25 mouse cellular contexts compared by ENCODE assay signal in the genomic region with DNA sequence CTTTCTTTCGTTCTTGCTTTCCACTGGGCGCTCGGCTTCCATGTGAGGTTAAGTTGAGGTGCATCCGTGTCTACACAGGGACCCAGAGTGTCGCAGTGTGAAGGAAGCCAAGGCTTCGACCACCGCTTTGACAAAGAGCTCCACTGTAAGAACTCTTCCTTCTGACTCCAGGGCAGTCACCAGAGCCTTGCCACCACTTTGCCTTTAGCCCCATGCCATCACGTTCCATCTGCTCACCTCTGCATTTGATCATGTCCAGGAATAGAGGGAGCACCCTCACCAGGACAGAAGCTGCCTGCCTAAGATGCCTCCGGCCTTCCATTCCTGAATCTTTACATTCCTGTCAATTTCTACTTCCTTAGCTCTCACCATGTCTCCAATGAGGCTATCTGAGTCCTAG. TPM values are rescaled to one million over a fixed set of nuclear protein-coding genes. Genes with fewer than 3 reads are reported as not detected.
DNase-seq lines count a peak whose midpoint lies in the region; ATAC-seq lines count a peak whose summit lies in the region.
"Had no signal": no experiment of that assay in that cellular context is flagged by ENCODE, and none has a peak within 500 bp of the region (broad histone marks: within the 10 kb centered on the region; RNA-seq: fewer than 3 reads in every experiment).

No protein-coding gene starts in this region.

- ATAC-seq in forebrain, embryonic 11.5 days (replicated peaks; ENCODE audit: low FRiP score), result no peak
- ATAC-seq in liver, embryonic 11.5 days (replicated peaks; ENCODE audit: low FRiP score), result no peak
- ATAC-seq: activated CD4-positive, CD25-positive, alpha-beta regulatory T cell, adult 4 months; forebrain, embryonic 14.5 days; forebrain, postnatal 0 days; hindbrain, embryonic 16.5 days; intestine, embryonic 15.5 days had no signal

- no peaks in the 10 kb centered on the region for H3K9me3 ChIP-seq in forebrain, embryonic 11.5 days (ENCODE audit: control insufficient read depth, low read length)
- H3K9me3 ChIP-seq in forebrain, embryonic 10.5 days, result no peaks in the 10 kb centered on the region
- no peaks in the 10 kb centered on the region for H3K9me3 ChIP-seq in liver, embryonic 11.5 days (ENCODE audit: control insufficient read depth, low read length)
- H3K9me3 ChIP-seq: embryonic facial prominence, embryonic 10.5 days; embryonic facial prominence, embryonic 13.5 days; hindbrain, embryonic 10.5 days; hindbrain, embryonic 13.5 days; intestine, embryonic 15.5 days had no signal

- peaks cover 2% of the 10 kb centered on the region; the same call in 1 of the 2 replicates for H3K27me3 ChIP-seq in forebrain, embryonic 11.5 days (ENCODE audit: control insufficient read depth, insufficient read depth, low read length)
- peaks cover 29% of the 10 kb centered on the region for H3K27me3 ChIP-seq in forebrain, embryonic 10.5 days (ENCODE audit: poor library complexity, severe bottlenecking)
- peaks cover 2% of the 10 kb centered on the region; the same call in 1 of the 2 replicates for H3K27me3 ChIP-seq in liver, embryonic 11.5 days (replicated peaks; ENCODE audit: control insufficient read depth, insufficient read depth, low read length)

- WGBS in forebrain, embryonic 11.5 days, result 95% methylated on average over 9 of the region's 9 CpGs
- 87% methylated on average over 9 of the region's 9 CpGs for WGBS in forebrain, embryonic 10.5 days
- 87% methylated on average over 9 of the region's 9 CpGs for WGBS in liver, embryonic 11.5 days

- DNase-seq in cerebellum, adult 11 months, result peak; percentile 2
- DNase-seq in cerebellum, adult 9-10 months, result no peak
- peak; percentile 42 for DNase-seq in forebrain, embryonic 11.5 days (ENCODE audit: low spot score)
- DNase-seq in forebrain, embryonic 10.5 days (ENCODE audit: extremely low spot score, low spot score), result no peak
- peak; percentile 26 for DNase-seq in liver, embryonic 11.5 days (ENCODE audit: low spot score)
- DNase-seq in liver, result no peak
- DNase-seq: adrenal gland, adult 8-10 months; adrenal gland, postnatal 25 days; cerebellum, adult 18-20 months; embryo, embryonic 11 days; forebrain, postnatal 0 days; gastrocnemius, adult 2 months; gastrocnemius, postnatal 14 days; heart, adult 18-20 months; heart, postnatal 36 days; kidney, adult 11 months had no signal

- no peaks in the 10 kb centered on the region for H3K36me3 ChIP-seq in forebrain, embryonic 11.5 days (ENCODE audit: control insufficient read depth, insufficient read depth, low read length)
- H3K36me3 ChIP-seq in forebrain, embryonic 10.5 days (replicated peaks), result peaks cover 3% of the 10 kb centered on the region; the same call in 1 of the 2 replicates
- no peaks in the 10 kb centered on the region for H3K36me3 ChIP-seq in liver, embryonic 11.5 days (ENCODE audit: control insufficient read depth, insufficient read depth, low read length)
- H3K36me3 ChIP-seq: embryonic facial prominence, embryonic 10.5 days; embryonic facial prominence, embryonic 13.5 days; intestine, embryonic 15.5 days had no signal

- no peak overlapping the region for H3K9ac ChIP-seq in forebrain, embryonic 11.5 days (ENCODE audit: low read length)
- no peak overlapping the region for H3K9ac ChIP-seq in liver, embryonic 11.5 days (ENCODE audit: low read depth, low read length)
- H3K9ac ChIP-seq: embryonic facial prominence, embryonic 13.5 days; forebrain, postnatal 0 days; hindbrain, embryonic 13.5 days; intestine, embryonic 15.5 days had no signal

- H3K27ac ChIP-seq in forebrain, embryonic 11.5 days (ENCODE audit: low read depth, low read length), result no peak overlapping the region
- H3K27ac ChIP-seq in forebrain, embryonic 10.5 days, result no peak overlapping the region
- H3K27ac ChIP-seq in liver, embryonic 11.5 days (ENCODE audit: low read depth, low read length), result no peak overlapping the region
- H3K27ac ChIP-seq: embryonic facial prominence, embryonic 10.5 days; embryonic facial prominence, embryonic 13.5 days; gastrocnemius, adult 2 months; hindbrain, embryonic 10.5 days; hindbrain, embryonic 13.5 days; intestine, embryonic 15.5 days had no signal

- peaks cover 7% of the 10 kb centered on the region; the same call in 1 of the 2 replicates for H3K4me1 ChIP-seq in forebrain, embryonic 11.5 days (replicated peaks; ENCODE audit: control insufficient read depth, insufficient read depth, low read length)
- H3K4me1 ChIP-seq in forebrain, embryonic 10.5 days, result peaks cover 25% of the 10 kb centered on the region
- no peaks in the 10 kb centered on the region for H3K4me1 ChIP-seq in liver, embryonic 11.5 days (replicated peaks; ENCODE audit: control insufficient read depth, insufficient read depth, low read length)
- H3K4me1 ChIP-seq: intestine, embryonic 15.5 days had no signal

- no peak overlapping the region for H3K4me3 ChIP-seq in forebrain, embryonic 11.5 days (ENCODE audit: low read depth, low read length)
- H3K4me3 ChIP-seq in forebrain, embryonic 10.5 days, result no peak overlapping the region
- H3K4me3 ChIP-seq in liver, embryonic 11.5 days (ENCODE audit: low read depth, low read length), result no peak overlapping the region
- H3K4me3 ChIP-seq: embryonic facial prominence, embryonic 10.5 days; embryonic facial prominence, embryonic 13.5 days; erythroblast, embryonic 14.5 days; gastrocnemius, adult 2 months; hindbrain, embryonic 10.5 days; hindbrain, embryonic 13.5 days; intestine, embryonic 15.5 days had no signal

- no peak overlapping the region for H3K4me2 ChIP-seq in forebrain, embryonic 11.5 days (ENCODE audit: low read depth, low read length, severe bottlenecking)
- H3K4me2 ChIP-seq in liver, embryonic 11.5 days, result no peak overlapping the region
- H3K4me2 ChIP-seq: embryonic facial prominence, embryonic 13.5 days; hindbrain, embryonic 13.5 days; intestine, embryonic 15.5 days had no signal

RNA-seq across cellular contexts. Expression of gene Ephb1, which starts 11.4 kb away (rescaled TPM):
- polyA plus RNA-seq in forebrain, embryonic 11.5 days (2014; fragmentation: Nextera tagmentation; extraction: Ambion mirVana), result 19.8 and 19.9 TPM in 2 replicates
- polyA plus RNA-seq in forebrain, embryonic 10.5 days (2016; fragmentation: Nextera tagmentation; extraction: Ambion mirVana), result 9.1 and 11.0 TPM in 2 replicates
- 0.69 and 0.70 TPM in 2 replicates for polyA plus RNA-seq in liver, embryonic 11.5 days (2014; fragmentation: Nextera tagmentation; extraction: Ambion mirVana)
- polyA plus RNA-seq: activated CD4-positive, CD25-positive, alpha-beta regulatory T cell, adult 4 months; erythroblast, embryonic 14.5 days had no signal

Comparison
In these comparisons a context has a peak if more than half of its experiments do, and no peak if none do; other contexts are left out.
1. DNase-seq: peak in cerebellum, adult 11 months (single experiment), forebrain, embryonic 11.5 days (single experiment) and liver, embryonic 11.5 days (single experiment); none in cerebellum, adult 9-10 months (single experiment), forebrain, embryonic 10.5 days (single experiment) and liver (single experiment).